Mouse (Mus musculus): Measurements from ENCODE around the gene Papolg.
A peak's percentile ranks its signal among the peaks of the same experiment; 100 is the strongest.
"Not testable (repeated sequence)": the region's sequence is repeated elsewhere in the genome, so short reads cannot be mapped to it uniquely, and the experiment has no call there.

Papolg gene

GRCm38 (mm10) chr11:23895060-23895426 is at the start of gene Papolg:
Gene Papolg (minus strand): TSS chr11:23895253.
- DNase-seq (ENCODE audit: low read depth) = peak; percentile 84

GRCm38 (mm10) chr11:23928146-23928545 is 33.1 kb upstream of the Papolg start:
- DNase-seq (ENCODE audit: low read depth) = not testable (repeated sequence)

DNA sequence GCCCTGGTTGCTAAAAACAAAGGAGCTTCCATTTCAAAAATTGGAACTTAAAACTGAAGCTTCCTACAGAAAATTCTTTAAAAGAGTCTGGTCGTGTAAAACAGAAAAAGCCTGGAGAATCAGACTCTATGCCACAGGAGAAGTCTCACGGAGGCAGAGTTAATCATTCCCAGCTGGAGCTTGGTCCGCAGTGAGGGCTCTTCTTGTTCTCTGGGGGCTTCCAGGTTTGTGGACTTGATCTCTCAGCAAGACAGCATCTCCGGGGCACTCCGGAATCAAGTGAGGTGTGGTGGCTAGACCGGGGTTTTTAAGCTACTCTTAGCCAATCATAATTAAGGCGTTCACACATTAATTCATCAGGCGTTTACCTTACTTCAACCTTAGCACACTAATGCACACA is 32.6 kb upstream of the Papolg start:
- no peak for DNase-seq (ENCODE audit: low read depth)

DNA sequence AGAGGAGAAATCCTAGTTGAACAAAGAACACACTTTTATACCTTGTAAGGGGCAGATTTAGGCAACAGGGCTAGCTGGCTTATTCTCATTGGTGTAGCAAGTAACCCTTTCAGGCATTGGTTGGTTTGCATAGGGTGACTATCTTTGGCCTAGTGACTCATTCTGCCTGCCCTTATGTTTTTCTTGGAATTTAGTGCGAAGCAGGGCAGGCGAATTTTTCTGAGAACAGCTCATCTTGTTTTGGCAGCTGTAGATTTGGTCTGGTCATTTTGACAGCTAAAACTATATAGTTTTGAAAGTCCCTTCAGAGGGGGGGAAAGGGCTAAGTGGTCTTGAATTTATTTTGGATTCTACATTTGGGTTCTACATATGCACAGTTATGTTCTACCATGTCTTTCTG is 18.8 kb upstream of the Papolg start:
- not testable (repeated sequence) for DNase-seq (ENCODE audit: low read depth)

DNA sequence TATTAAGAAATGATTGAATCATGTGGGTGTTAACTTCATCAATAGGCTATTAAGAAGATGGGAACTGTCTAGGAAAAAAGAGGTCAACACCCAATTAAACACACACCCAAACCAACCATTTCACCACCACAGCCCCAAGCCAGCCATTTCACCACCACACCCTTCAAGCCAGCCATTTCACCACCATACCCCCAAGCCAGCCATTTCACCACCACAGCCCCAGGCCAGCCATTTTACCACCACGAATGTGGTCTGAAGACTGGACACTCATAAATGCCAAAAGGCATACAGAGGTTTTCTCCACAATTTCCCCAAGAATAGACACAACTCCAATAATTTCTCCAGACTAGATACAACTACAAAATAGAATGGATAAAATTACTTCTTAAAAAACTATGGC is 8.9 kb upstream of the Papolg start:
- DNase-seq (ENCODE audit: low read depth) = no peak

GRCm38 (mm10) chr11:23894141-23895059 is 653 bp downstream of the Papolg start:
- no peak for DNase-seq (ENCODE audit: low read depth)

GRCm38 (mm10) chr11:23893556-23893955 is 1.5 kb downstream of the Papolg start:
- no peak for DNase-seq (ENCODE audit: low read depth)

- no peak for DNase-seq (ENCODE audit: low read depth)
Measured at GRCm38 (mm10) chr11:23864326-23864725, 30.7 kb downstream of the Papolg start.

DNA sequence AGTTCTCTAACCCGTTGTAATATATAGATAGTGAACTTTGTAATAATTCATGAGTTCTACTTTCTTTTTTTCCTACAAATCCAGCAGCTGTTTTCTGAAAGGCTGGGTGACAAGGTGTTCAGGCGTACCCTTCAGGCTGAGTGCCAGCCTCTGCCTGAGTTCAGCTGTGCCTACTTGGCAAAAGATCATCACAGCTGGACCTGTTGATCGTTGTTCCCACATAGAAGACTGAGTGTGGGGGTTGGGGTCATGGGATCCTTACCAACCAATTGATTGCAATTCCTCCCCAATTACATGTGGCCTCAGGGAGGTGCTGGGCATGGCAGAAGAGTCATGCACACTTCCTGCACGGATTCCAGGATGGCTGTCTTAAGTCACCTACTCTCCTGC is 38.3 kb downstream of the Papolg start:
- no peak for DNase-seq (ENCODE audit: low read depth)

DNA sequence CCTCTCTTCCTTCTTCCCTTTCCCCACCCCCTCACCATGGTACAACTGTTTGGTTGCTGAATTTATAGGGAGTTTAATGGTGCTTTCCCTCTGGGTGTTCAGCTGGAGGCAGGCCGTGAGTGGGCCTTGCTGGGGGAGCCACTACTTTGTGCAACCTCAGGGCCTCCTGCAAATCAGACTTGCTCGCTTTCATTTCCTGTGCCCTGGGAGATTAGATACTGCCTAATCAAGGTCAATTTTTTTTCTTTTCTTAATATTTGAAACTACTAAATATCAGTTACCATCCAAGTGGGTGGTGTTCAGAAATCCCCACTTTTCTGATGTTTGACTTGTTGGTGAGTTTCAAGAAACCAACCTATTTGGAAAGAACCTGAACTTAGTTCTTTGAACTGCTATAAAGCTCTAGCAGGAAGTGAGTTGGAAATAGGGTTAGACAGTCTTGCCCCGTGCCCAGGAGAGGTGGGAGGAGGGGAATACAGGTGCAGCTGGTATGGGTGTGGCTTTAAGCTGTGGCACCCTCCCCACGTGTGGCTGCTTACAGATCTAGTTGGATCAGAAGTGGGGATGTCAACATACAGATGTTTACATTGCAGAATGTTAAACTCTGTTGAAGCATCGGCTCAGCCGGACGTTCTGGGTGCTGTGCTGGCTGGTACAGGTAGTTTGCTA is 38.9 kb downstream of the Papolg start:
- no peak for DNase-seq (ENCODE audit: low read depth)

- DNase-seq (ENCODE audit: low read depth) = peak; percentile 37
Measured at GRCm38 (mm10) chr11:23855182-23855802, 39.8 kb downstream of the Papolg start.

DNA sequence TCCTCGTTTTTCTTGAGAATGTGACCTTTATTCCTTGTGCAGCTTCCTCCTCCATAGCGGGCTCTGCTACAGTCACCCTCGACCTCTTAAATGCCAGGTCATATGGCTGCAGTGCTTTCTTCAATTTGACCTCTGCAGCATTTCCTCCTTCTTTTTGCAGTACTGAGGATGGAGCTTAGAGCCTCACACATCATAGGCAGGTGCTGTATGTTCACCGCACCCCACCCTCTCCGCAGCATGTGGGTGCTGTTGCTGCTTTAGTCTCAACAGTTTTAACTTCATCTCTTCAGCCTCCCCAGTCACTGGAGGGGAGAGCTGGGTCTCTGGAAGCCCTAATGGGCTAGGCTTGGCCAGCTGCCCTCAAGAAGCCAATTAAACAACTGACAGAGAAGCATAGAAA is 41.7 kb downstream of the Papolg start:
- no peak for DNase-seq (ENCODE audit: low read depth)

- no peak for DNase-seq (ENCODE audit: low read depth)
Measured at GRCm38 (mm10) chr11:23846016-23846815, 48.8 kb downstream of the Papolg start.

- no peak for DNase-seq (ENCODE audit: low read depth)
Measured at GRCm38 (mm10) chr11:23823244-23823643, 71.8 kb downstream of the Papolg start.

- DNase-seq (ENCODE audit: low read depth) = no peak
Measured at GRCm38 (mm10) chr11:23821652-23822051, 73.4 kb downstream of the Papolg start.

DNA sequence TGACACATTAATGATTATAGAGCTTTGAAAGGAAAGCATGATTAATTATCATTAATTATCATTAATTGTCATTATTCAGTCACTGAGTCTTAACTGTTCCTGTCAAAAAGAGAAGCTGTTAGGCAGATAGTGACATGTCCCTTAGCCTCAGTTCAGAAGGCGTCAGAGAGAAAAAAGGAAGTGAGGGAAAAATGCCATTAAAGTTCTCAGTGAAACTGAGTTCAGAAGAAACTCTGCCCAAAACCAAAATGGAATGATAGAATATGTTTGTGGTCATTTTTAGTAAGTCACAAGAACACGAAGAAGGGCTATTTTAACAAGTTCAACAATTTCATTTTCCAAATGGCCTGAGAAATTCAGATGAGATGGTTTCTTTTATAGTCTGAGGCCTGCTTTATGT is 74.1 kb downstream of the Papolg start:
- no peak for DNase-seq (ENCODE audit: low read depth)

DNA sequence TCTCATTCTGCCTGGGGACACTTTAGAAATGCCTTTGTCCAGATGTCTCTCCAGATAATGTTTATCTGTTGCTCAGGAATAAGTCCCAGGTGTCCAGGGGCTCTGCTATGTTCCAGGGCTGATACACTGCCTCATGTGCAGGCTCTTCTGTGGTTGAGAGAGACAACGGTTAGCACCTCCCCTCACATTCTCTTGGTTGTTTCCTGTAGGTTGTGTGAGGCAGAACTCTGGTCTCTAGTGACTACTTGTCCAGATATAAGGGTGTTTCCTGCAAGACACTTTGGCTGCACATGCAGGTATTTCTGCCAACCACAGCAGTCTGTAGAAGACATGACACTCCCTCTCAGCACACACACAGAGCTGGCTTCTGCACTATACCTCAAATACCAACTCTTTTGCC is 76.3 kb downstream of the Papolg start:
- no peak for DNase-seq (ENCODE audit: low read depth)

All from c-Kit-positive CD71-negative TER-119-negative erythroid progenitor cells, embryonic 14.5 days (primary cell).